Mouse (Mus musculus) Patski (cell line): Measurements from ENCODE around the gene Gse1. TPM values are rescaled to one million over a fixed set of nuclear protein-coding genes. Genes with fewer than 3 reads are reported as not detected.
A peak's percentile ranks its signal among the peaks of the same experiment; 100 is the strongest.

ENCODE experiments used
- ATAC-seq: fragments of 100-300 bp; one replicate; pipeline ENCODE4 v1.8.0; 2021
- CTCF ChIA-PET: fragments of 350-600 bp; sonication (Branson Sonifier 250); formaldehyde crosslinking; loops from one replicate; lab custom pipeline; 2022; ENCODE audit warnings: inconsistent platforms; lab: Charles Lee
- POLR2A ChIA-PET: fragments of 350-600 bp; sonication (Branson Sonifier 250); formaldehyde crosslinking; loops from one replicate; lab custom pipeline; 2022; ENCODE audit warnings: antibody characterized with exemption, inconsistent platforms; lab: Charles Lee
- DNase-seq: peaks from one replicate; pipeline ENCODE4 v3.0.0-alpha.2; 2011; ENCODE audit warnings: low read depth, low spot score
- H3K27me3 ChIP-seq: fragments of 371-371 bp; one replicate; pipeline ENCODE4 v1.5.1; 2021
- CTCF ChIP-seq: fragments of 100-300 bp; IDR thresholded peaks from one replicate; pipeline ENCODE4 v1.5.1; 2021
- in situ Hi-C: fragments of 300-500 bp; cut with MboI; formaldehyde crosslinking; loops from 3 replicates; pipeline ENCODE4 v1.11.1; 2018; ENCODE audit warnings: low pct_unique_long_range_greater_than_20kb, mixed read lengths
- polyA plus RNA-seq: library from polyadenylated mRNA; unstranded; gene quantifications from one replicate; pipeline ENCODE4 v1.2.3, GENCODE M21; 2021

Gene Gse1
- polyA plus RNA-seq, 1 experiment from 2014 or later, result 19.8 TPM

DNA sequence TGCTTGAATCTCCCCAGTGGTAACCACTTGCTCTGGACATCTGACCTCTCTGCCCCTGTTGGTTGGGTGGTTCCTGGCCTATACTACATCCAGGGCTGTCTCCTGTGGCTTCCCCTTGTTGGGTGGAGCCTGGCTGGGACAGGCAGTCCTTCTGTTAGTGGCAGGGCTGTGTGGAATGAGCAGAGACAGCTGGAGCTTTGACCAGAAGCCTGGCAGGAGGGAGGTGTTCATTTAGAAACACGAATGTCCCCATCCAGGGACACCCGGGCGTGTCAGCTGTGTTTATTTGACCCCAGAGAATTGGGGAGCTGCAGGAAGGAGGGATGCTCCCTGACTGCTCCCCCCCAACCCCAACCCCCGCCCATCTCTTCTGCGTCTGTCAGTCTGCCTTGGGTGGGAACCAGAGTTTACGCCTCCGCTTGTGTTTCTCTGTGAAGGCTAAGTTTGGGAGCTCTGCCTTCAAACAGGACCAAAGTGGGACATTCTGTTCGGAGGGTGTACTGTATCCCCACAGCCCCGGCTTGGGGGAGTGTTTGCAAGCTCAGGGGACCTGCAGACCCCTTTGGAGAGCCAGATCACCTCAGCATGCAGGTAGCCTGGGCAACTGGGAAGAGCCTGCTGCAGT, 23.3 kb downstream of the Gse1 start:
- in situ Hi-C loops, result no loop called here
- ChIA-PET POLR2A (no interaction called here), CTCF (no interaction called here)
- H3K27me3 ChIP-seq, result no peaks in the 10 kb centered on the region
- DNase-seq (no peak), ATAC-seq (no peak)
- no peak for TF ChIP-seq CTCF

DNA sequence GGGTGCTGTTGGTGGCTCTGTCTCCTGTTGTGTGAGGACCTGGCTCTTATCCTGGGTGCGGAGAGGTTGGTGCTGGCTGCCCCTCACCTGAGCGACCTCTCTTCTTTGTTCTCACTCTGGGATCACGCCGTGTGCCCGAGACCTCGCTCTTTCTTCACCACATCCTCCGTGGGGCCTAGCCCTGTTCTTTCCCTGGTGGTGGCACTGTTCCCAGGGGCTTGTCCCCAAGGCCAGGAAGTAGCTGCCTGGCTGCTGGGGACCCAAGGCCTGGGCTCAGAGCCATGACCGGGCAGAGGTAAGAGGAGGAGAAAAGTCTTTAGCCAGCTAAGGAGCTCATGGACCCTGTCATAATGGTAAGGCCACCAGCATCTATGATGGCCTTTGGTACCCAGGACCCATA, 25.4 kb downstream of the Gse1 start:
- H3K27me3 ChIP-seq, result no peaks in the 10 kb centered on the region
- CTCF ChIA-PET, result no interaction called here
- in situ Hi-C loops, result no loop called here
- TF ChIP-seq CTCF, result no peak
- no peak for DNase-seq
- POLR2A ChIA-PET, result no interaction called here
- no peak for ATAC-seq

DNA sequence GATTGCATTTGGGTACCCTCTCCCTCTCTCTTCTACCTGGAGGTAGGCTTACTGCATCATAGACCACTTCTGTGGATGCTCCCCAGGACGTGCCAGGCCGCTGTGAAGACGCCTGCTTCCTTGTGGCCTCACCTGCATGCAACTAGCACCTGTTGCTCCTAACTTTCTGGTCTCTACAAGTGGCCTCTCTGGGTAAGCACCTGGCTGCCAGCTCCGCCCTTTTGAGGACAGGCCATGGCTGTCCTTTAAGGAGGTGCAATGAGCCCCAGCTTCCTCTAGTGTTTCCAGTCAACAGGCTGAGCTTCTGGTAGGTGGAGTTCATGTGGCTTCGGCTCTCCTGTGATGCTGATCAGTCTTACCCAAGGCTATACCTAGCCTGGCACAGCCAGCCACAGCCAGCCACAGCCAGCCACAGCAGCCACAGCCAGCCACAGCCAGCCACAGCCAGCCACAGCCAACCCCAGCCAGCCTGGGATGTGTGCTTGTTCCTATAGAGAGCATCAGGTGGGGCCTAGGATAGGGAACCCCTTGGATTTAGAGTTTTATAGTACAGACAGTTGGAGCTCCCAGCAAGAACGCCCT, 27.2 kb downstream of the Gse1 start:
- CTCF ChIA-PET, result no interaction called here
- TF ChIP-seq CTCF, result no peak
- POLR2A ChIA-PET, result no interaction called here
- DNase-seq, result no peak
- in situ Hi-C loops, result no loop called here
- no peaks in the 10 kb centered on the region for H3K27me3 ChIP-seq
- ATAC-seq, result no peak

DNA sequence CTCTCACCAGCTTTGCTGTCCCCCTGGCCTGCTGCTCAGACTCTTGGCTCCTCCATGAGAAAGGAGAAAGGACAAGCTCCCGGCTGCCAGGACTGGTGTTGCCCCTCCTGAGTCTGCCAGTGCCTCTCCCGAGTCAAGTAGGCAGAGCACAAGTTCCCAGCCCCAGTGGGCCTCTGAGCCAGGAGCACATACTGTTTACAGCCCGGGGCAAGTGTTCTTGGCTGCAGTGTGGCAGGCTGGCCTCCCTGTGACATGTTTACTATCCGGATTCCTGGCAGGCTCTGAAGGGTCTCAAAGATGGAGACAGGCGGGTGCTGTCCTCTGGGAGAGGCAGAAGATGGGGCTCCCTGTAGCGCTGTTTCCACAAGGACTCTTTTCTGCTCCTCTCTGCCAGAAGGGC, 28.7 kb downstream of the Gse1 start:
- TF ChIP-seq CTCF, result no peak
- CTCF ChIA-PET, result interaction anchor here (0.7 kb wide), 1 partner anchor 32 kb away, joined by 3 read pairs; no protein-coding TSS in a partner anchor
- POLR2A ChIA-PET, result no interaction called here
- in situ Hi-C loops, result no loop called here
- no peaks in the 10 kb centered on the region for H3K27me3 ChIP-seq
- ATAC-seq (no peak), DNase-seq (no peak)

DNA sequence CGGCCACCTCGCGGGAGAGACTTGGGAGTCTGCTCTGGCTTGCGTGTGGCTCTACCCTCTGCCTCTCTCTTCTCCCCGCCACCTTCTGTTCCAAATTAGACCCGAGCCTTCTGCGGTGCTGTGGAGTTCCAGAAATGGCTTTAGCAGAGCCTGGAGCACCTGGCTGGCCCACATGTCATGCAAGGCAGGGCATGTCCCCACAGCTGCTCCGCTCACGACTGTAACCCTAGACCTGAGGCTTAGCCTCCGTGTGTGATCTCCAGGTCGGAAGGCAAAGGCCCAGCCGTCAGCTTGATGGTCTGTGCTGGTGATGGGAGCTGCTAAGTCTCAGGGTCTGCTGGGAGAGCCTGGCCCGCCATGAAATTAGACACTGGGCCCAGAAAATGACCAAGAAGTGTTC, 30.9 kb downstream of the Gse1 start:
- DNase-seq, result no peak
- in situ Hi-C loops, result no loop called here

DNA sequence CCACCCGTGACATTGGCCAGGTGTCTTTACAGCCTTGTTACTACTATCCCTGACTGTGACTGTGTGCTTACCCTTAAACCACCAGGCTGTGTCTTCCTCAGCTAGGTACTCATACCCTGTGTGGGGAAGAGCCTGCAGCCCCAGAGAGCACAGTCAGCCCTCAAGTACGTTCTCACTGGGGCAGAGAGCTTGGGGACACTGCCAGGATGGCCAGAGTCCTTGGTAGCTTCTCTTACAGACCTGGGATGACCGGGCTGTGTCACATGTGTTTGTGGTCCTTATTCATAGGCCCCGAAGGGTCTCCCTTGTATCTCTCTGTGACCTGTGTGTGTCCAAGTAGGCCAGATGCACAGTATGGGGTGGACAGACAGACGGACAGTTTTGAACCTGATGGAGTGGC, 32.4 kb downstream of the Gse1 start:
- DNase-seq (no peak), ATAC-seq (no peak)
- POLR2A ChIA-PET, result no interaction called here
- no peaks in the 10 kb centered on the region for H3K27me3 ChIP-seq
- TF ChIP-seq CTCF, result no peak
- CTCF ChIA-PET, result no interaction called here
- in situ Hi-C loops, result no loop called here

More for the DNA sequence above, 30.9 kb downstream of the Gse1 start:
- H3K27me3 ChIP-seq, result no peaks in the 10 kb centered on the region
- ChIA-PET POLR2A (no interaction called here), CTCF (no interaction called here)
- no peak for ATAC-seq
- TF ChIP-seq CTCF, result no peak

DNA sequence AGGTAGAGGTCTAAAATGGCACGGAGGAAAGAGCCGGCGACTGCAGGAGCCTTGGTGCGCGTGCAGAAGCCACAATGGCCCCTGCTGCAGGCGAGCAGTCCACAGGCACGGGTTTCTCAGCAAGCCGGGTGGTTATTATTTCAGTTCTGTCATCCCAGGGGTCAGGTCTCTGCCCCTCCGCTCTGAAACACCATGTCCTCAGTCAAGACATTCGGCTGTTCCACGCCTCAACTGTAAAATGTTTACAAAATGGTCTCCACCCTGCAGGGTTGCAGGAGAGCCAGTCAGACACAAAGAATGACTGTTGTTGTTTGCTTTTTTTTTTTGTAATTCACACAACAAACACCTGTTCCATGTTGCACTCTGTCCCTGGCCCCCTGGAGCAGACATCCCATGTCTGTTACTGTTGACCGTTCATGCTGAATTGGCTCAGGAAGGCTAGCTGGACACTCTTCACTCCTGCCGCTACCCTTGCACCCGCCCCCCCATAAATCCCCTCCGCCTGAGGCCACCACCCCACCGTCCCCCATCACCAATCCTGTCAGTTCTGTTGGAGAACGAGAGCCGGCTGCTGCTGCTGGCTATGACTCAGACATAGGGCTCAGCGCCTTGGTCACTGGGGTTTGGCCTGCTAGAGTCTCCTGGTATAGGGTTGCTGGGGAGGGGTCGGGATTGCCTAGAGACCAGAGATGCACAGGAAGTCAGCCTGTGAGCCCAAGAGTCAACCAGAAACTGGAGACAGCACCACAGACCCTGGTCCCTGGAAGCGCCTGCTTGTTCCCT, 33.3 kb downstream of the Gse1 start:
- in situ Hi-C loops, result no loop called here

DNA sequence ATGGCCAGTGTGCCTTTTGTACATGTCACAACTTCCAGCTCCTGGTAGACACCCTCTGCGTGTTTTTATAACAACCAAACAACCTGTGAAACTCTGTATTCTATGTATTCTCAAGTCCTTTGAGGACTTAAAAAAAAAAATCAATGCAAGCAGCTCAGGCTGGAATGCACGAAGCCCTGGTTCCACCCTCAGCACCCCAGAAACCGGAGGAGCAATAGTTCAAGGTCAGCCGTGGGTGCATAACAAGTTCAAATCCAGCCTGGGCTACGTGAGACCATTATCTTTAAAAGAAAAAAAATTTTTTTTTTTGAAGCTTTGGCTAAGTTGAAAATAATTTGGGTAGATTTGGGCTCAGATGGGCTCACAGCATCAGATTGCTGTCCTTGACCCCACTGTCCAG, 35.6 kb downstream of the Gse1 start:
- in situ Hi-C loops, result no loop called here
- CTCF ChIA-PET, result interaction anchor here (1.9 to 2.1 kb wide), 2 partner anchors 18 to 37 kb away, joined by 4 to 5 read pairs; no protein-coding TSS in a partner anchor
- ATAC-seq (no peak), DNase-seq (no peak)
- POLR2A ChIA-PET, result interaction anchor here (0.8 kb wide), 1 partner anchor 30 kb away, joined by 3 read pairs; no protein-coding TSS in a partner anchor
- no peak for TF ChIP-seq CTCF
- H3K27me3 ChIP-seq, result no peaks in the 10 kb centered on the region

More for the DNA sequence above, 33.3 kb downstream of the Gse1 start:
- POLR2A ChIA-PET, result no interaction called here
- CTCF ChIA-PET, result no interaction called here
- DNase-seq (no peak), ATAC-seq (no peak)
- no peak for TF ChIP-seq CTCF
- H3K27me3 ChIP-seq, result no peaks in the 10 kb centered on the region

DNA sequence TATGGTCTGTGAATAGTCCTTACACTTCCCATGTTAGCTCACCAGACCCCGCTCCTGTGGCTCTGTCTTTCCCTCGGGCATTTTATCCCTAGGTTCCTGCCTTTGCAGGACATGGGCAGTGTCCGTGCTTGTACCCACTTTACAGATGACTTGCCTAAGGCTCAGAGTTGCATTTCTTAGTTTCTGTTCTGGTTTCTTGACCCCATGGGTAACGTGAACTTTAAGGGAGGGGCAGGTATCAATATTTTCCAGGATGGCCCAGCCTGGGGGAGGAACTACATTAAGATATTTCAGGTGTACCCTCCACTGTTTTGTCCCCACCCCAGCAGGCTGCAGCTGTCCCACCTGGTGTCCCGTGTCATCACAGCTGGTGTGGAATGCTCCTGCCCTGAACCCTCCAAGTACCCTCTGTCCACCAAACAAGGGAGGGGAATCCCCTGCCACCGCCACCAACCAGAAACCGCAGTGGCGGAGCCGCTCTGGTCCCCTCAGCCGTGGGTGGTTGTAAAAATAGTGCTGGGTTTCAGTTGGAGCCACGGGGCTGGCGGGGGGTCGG, 36.2 kb downstream of the Gse1 start:
- H3K27me3 ChIP-seq, result no peaks in the 10 kb centered on the region
- ChIA-PET CTCF (interaction anchor here (1.3 to 2.1 kb wide), 4 partner anchors 17 to 38 kb away, joined by 3 to 5 read pairs (median 4); no protein-coding TSS in a partner anchor), POLR2A (interaction anchor here (0.8 to 1.2 kb wide), 2 partner anchors 31 to 40 kb away, joined by 3 read pairs; no protein-coding TSS in a partner anchor)
- in situ Hi-C loops, result no loop called here
- TF ChIP-seq CTCF, result no peak
- ATAC-seq (no peak), DNase-seq (no peak)

DNA sequence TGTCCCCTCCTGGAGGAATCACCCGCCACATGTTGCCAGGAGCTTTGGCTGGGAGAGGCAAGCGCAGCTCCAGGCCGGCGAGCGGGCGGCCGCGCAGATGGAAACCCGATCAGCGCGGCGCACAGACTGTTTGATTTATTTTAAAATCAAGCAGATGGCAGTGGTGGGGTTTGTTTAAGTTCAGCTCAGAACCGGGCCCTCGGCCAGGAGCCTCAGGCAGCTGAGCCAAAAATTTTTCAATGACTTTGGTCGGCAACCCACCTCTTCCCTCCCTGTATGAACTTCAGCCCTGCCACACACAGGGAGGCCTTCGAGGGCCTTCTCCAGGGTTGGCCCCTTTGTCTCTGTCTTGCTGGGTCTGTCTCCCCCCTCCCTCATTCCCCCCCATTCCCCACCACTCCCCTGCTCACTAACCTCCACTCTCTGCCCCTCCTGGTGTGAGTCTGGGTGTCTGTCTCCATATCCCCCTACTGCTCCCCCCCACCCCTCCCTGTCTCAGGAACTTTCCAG, 36.7 kb downstream of the Gse1 start:
- CTCF ChIA-PET, result interaction anchor here (0.7 to 2.1 kb wide), 6 partner anchors 15 to 86 kb away, joined by 3 to 6 read pairs (median 4); no protein-coding TSS in a partner anchor
- peak; percentile 28 for DNase-seq

More for the DNA sequence above, 36.7 kb downstream of the Gse1 start:
- in situ Hi-C loops, result loop anchor here (5.0 kb wide), 1 partner anchor 33 kb away; no protein-coding TSS in a partner anchor
- ATAC-seq, result peak; percentile 17
- H3K27me3 ChIP-seq, result no peaks in the 10 kb centered on the region
- POLR2A ChIA-PET, result interaction anchor here (1.2 kb wide), 1 partner anchor 40 kb away, joined by 3 read pairs; no protein-coding TSS in a partner anchor
- TF ChIP-seq CTCF, result no peak
